ENCODE assay signal across 8 mouse cellular contexts in genomic region chr4:123684260-123684659, GRCm38 (mm10). TPM values are rescaled to one million over a fixed set of nuclear protein-coding genes. Genes with fewer than 3 reads are reported as not detected.
DNase-seq lines count a peak whose midpoint lies in the region; ATAC-seq and TF ChIP-seq lines count a peak whose summit lies in the region.

Macf1 (minus strand) TSS chr4:123684360.

- H3K27ac ChIP-seq in bone marrow, adult 2 months (ENCODE audit: control insufficient read depth, insufficient read depth, low read depth, low read length, poor library complexity), result no peak within 1 kb of the TSS
- H3K27ac ChIP-seq in intestine, postnatal 0 days (ENCODE audit: low read depth, low read length), result no peak within 1 kb of the TSS
- no peak within 1 kb of the TSS for H3K27ac ChIP-seq in midbrain, embryonic 13.5 days

- H3K27me3 ChIP-seq in intestine, postnatal 0 days (replicated peaks; ENCODE audit: control insufficient read depth, insufficient read depth, low read length), result peaks cover 8% of the 10 kb centered on the region; the same call in 1 of the 2 replicates
- peaks cover 4% of the 10 kb centered on the region; the same call in 1 of the 2 replicates for H3K27me3 ChIP-seq in midbrain, embryonic 13.5 days

- H3K4me2 ChIP-seq in intestine, postnatal 0 days (replicated peaks; ENCODE audit: low read depth), result no peak within 1 kb of the TSS
- H3K4me2 ChIP-seq in midbrain, embryonic 13.5 days (replicated peaks), result peak within 1 kb of the TSS; percentile 91

- DNase-seq in layer of hippocampus, adult 8-10 months (ENCODE audit: low spot score in 2 of 2), result no peak
- no peak for DNase-seq in layer of hippocampus, adult 11-12 months (ENCODE audit: low spot score)
- DNase-seq in gastrocnemius, postnatal 4 days (ENCODE audit: low spot score in 2 of 2), result no peak
- DNase-seq in B cell, adult 2 months, result no peak
- DNase-seq in kidney, postnatal 4 days, result no peak

- no peak within 1 kb of the TSS for H3K4me3 ChIP-seq in bone marrow, adult 2 months (replicated peaks; ENCODE audit: control insufficient read depth, low read depth, low read length)
- no peak within 1 kb of the TSS for H3K4me3 ChIP-seq in intestine, postnatal 0 days (ENCODE audit: low read depth, low read length)
- H3K4me3 ChIP-seq in midbrain, embryonic 13.5 days (replicated peaks), result peak within 1 kb of the TSS; percentile 90

- no peak for TF ChIP-seq POLR2A in bone marrow, adult 2 months (IDR thresholded peaks at IDR 0.05; ENCODE audit: borderline replicate concordance, control insufficient read depth, low read depth, low read length)

- no peaks in the 10 kb centered on the region for H3K36me3 ChIP-seq in intestine, postnatal 0 days (ENCODE audit: control insufficient read depth, insufficient read depth)
- peaks cover 36% of the 10 kb centered on the region for H3K36me3 ChIP-seq in midbrain, embryonic 13.5 days

- no peaks in the 10 kb centered on the region for H3K4me1 ChIP-seq in bone marrow, adult 2 months (ENCODE audit: control insufficient read depth, insufficient read depth, low read length)
- H3K4me1 ChIP-seq in intestine, postnatal 0 days (replicated peaks; ENCODE audit: control insufficient read depth, insufficient read depth, low read length), result no peaks in the 10 kb centered on the region
- peaks cover 43% of the 10 kb centered on the region for H3K4me1 ChIP-seq in midbrain, embryonic 13.5 days (replicated peaks)

- 69% methylated on average over 3 of the region's 3 CpGs for WGBS in bone marrow, adult 2 months
- WGBS in intestine, postnatal 0 days, result 79% methylated on average over 3 of the region's 3 CpGs
- WGBS in midbrain, embryonic 13.5 days, result 92% methylated on average over 3 of the region's 3 CpGs

- no peak within 1 kb of the TSS for H3K9ac ChIP-seq in intestine, postnatal 0 days (ENCODE audit: low read depth, low read length)
- peak within 1 kb of the TSS; percentile 97 for H3K9ac ChIP-seq in midbrain, embryonic 13.5 days (replicated peaks)

- no peak for TF ChIP-seq CTCF in bone marrow, adult 2 months (IDR thresholded peaks at IDR 0.05; ENCODE audit: control insufficient read depth, insufficient read depth, low read length)
- no peak for TF ChIP-seq CTCF in intestine, postnatal 0 days (IDR thresholded peaks at IDR 0.05; ENCODE audit: low read depth)

- ATAC-seq in intestine, postnatal 0 days, result no peak
- no peak for ATAC-seq in midbrain, embryonic 13.5 days

- H3K9me3 ChIP-seq in intestine, postnatal 0 days (ENCODE audit: control insufficient read depth), result no peaks in the 10 kb centered on the region
- H3K9me3 ChIP-seq in midbrain, embryonic 13.5 days, result no peaks in the 10 kb centered on the region

RNA-seq across cellular contexts. Expression of gene Macf1, which starts in this region (rescaled TPM):
- 100 to 1,000 TPM; 235 to 265 (median 249) TPM for total RNA-seq in layer of hippocampus, adult 8-10 months (2022)
- polyA plus RNA-seq in bone marrow, adult 2 months (2011; ENCODE audit: insufficient read depth, insufficient read length, low replicate concordance, missing spikeins), result 64.6 and 124 TPM in 2 replicates
- total RNA-seq in gastrocnemius, postnatal 4 days (2021), result 100 to 1,000 TPM; 209 TPM
- 17.3 and 22.8 TPM in 2 replicates for polyA plus RNA-seq in intestine, postnatal 0 days (2015; fragmentation: Nextera tagmentation; extraction: Ambion mirVana)
- polyA plus RNA-seq in midbrain, embryonic 13.5 days (2015; fragmentation: Nextera tagmentation; extraction: Ambion mirVana), result 74.9 and 75.4 TPM in 2 replicates
